Mouse (Mus musculus) cerebellum, postnatal 36 days (tissue): ENCODE results near the gene Celf2.

Source experiments
- DNase-seq, 2 experiments: peaks; one replicate each; pipeline ENCODE4 v3.0.0; 2021 to 2022; ENCODE audit warnings: mixed read lengths in 2 of 2

The Celf2 gene

DNA sequence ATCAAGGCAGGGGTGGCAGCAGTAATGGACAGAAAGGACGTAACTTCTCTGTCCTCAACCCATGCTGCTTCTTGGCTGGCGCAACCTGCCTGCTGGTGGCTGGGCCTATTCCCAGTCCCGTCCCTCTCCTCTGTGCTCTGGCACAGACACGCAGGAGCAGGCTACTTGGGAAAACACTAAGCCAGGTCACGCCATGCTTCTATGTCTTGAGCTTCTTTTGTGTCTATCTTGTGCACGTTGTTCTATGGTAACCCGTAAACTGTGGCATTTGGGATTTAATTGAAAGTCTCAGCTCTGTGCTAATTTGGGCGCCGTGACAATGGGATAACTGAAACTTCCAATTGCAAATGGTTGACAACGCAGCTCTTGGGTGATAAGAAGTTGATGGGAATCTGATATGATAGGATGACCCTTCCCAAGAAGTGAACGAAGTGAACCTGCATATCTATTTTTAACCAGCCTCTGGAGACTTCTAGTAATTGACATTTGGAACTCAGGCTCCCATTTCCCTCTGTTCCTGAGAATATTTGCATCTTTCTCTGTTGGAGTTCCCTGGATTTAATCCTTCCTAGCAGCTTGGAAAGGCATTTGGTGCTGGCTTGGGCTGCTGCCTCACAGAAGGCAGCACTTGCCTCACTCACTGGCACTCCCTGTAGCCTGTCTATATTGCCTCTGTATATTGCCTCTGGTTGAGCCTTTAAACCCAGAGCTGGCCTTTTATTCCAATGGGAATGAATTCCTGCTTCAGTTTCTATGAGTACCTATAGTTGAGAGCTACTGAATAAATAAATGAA lies 335.9 kb downstream of the Celf2 start:
- DNase-seq, result peak; percentile 79 to 81

DNA sequence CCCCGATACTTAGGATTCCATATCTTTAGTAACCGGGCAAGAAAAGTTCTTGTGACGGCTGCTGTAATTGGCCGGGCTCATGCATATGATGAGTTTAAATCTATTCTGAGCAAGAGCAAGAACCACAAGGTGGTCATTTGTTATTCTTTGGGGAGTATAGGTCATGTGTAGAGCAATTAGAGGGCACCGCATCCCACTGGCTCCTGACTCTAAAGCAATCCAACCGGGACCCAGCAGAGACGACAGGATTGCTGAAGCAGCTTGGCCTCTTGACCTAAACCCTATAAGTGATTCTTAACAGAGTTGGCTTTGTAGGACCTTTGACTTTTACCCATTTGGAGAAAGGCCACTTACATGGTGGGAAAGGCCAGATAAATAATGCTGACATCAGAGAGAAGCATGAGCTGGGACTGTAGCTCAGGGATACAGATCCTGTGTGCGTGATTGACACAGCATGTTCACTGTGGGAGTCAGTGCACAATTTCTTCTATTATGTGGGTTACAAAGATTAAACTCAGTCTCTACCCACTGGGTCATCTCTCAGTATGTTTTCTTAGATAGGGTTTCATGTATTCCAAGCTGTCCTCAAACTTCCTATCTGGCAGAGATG lies 338.2 kb downstream of the Celf2 start:
- no peak for DNase-seq

GRCm38 (mm10) chr2:7165786-7166185 lies 343.6 kb downstream of the Celf2 start:
- no peak for DNase-seq

DNA sequence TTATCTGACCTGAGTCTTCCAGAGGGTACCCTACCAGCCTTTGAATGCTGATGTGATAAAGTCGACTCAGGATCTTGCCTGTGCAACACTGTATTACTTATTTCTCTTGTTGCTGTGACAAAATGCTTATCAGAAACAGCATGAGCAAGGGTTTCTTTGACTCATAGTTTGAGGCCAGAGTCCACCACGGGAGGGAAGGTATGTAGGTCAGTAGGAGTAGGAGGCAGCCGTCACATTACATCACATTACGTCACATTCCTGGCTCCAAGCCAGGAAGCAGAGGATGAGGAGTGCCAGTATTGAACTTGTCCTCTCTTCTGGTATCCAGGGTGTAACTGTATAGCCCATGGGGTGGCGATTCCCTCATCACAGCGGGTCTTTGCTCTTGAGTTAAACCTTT lies 349.3 kb downstream of the Celf2 start:
- DNase-seq, result no peak

DNA sequence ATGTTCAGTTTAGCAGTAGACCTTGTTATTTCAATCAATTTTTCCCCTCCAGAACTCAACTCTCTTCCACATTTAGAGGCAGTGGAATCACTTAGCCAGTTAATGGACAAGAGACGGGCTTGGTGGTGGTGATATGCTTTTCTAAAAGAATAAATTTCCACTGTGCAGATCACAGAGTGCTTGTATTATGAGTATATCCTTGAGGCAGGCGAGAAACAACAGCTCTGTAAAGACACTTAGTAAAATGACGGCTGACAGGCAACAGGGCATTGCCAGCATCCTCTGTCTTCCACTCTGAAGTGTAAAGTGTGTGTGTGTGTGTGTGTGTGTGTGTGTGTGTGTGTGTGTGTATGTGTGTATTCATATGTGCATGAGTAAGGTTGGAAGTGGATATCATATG lies 362.1 kb downstream of the Celf2 start:
- no peak for DNase-seq

- DNase-seq, result no peak
Measured at GRCm38 (mm10) chr2:7145541-7146043, 363.8 kb downstream of the Celf2 start.

DNA sequence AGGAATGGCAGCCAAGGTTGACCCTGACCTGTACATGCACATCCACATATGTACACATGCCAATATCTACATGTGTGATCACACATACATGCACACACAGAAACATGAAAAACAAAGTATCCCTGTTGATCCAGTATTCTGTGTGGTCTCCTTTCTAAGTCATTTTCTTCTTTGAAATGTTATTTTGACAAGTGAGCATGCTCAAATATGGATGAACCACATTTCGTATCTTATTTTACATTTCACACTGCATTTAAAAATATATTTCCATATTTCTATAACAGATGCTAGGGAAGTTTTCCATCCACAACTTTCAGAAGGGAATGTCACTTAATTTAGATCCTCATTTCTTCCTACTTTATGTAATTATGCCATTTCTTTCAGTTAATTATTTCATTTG lies 364.5 kb downstream of the Celf2 start:
- DNase-seq, result no peak

DNA sequence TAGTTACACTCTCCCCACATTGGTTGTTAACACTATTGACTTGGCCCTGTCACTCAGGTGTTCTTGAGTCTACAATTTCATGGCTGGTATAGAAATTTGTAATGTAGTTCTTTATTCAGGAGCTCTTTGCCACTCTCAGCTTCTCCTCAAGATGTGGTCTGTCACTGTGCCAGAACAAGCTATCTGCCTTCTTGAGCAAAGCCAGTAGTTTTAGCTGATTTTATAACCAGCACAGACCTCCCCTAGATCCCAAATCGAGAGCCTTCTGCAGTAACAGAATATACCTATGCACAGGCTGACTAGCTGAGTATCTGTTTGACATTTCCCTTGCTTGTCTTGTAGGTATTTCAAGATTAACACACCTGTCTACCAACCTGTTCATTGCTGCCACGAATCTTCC lies 386.0 kb downstream of the Celf2 start:
- DNase-seq, result no peak

DNA sequence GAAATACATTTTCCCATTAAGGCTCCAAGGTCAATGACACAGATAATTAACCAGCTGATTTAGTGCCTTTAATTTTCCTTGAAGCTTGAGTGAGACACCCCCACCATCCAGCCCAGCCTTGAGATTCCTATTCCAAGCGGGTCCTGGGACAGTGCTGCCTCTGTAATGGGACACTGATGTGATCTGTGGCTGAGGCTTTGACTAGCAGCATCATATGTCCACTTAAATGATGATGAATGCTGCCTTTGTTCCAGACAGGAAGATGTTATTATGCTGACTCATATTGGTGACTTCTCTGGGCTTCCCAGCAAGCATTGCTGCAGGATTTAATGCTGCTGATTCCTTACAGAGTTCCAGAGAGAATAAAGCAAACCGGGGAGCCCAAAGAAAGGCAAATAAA lies 393.6 kb downstream of the Celf2 start:
- no peak for DNase-seq

GRCm38 (mm10) chr2:7115161-7115560 lies 394.2 kb downstream of the Celf2 start:
- DNase-seq, result no peak

GRCm38 (mm10) chr2:7113738-7114137 lies 395.6 kb downstream of the Celf2 start:
- DNase-seq, result no peak

DNA sequence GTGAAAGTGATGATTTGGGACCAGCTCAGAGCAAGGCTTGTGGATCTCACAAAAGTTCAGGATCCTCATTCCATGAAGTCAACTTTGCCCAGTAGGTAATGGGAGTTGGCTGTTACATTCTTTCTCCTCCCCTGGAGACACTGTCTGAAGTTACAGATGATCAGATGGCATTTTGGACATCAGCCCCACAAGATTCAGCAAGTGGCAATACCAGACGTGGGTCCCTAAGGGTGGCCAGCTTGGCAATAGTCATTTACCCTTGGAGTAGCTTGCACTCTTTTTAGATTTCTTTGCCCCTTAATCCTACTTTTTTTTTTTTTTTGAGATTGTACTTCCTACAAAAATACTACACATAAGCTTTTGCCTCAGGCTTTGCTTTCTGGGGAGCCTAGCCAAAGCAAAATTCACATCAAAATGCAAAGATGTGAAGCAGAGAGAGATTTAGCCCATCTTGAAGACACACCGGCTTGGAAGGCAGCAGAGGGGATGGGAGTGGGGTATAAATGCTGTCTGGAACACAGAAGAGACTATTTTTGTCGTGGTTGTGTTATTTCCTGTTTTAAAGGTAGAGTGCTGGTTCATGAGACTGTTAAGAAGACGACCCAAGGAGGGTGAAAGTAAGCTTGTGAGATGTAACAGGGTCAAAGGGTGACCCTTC lies 397.1 kb downstream of the Celf2 start:
- no peak for DNase-seq

- DNase-seq, result no peak
Measured at GRCm38 (mm10) chr2:7093414-7093813, 415.9 kb downstream of the Celf2 start.

- no peak for DNase-seq
Measured at GRCm38 (mm10) chr2:7092641-7093040, 416.7 kb downstream of the Celf2 start.

GRCm38 (mm10) chr2:7090496-7090895 lies 418.9 kb downstream of the Celf2 start:
- no peak for DNase-seq

- DNase-seq, result peak in 1 of 2 experiments; percentile 17
Measured at GRCm38 (mm10) chr2:7089069-7089834, 420.1 kb downstream of the Celf2 start.

- DNase-seq, result no peak
Measured at GRCm38 (mm10) chr2:7088536-7088935, 420.8 kb downstream of the Celf2 start.

GRCm38 (mm10) chr2:7087480-7087879 lies 421.9 kb downstream of the Celf2 start:
- no peak for DNase-seq

GRCm38 (mm10) chr2:7083489-7084090 lies 425.8 kb downstream of the Celf2 start:
- DNase-seq, result no peak

GRCm38 (mm10) chr2:7082376-7083025 lies 426.9 kb downstream of the Celf2 start:
- DNase-seq, result peak in 1 of 2 experiments; percentile 18

GRCm38 (mm10) chr2:7080794-7081783 lies 428.3 kb downstream of the Celf2 start:
- peak; percentile 39 to 51 for DNase-seq
